Mouse (Mus musculus) thymus, postnatal 0 days (tissue): ENCODE data around the gene Slc25a42. TPM values are rescaled to one million over a fixed set of nuclear protein-coding genes. Genes with fewer than 3 reads are reported as not detected.
A peak's percentile ranks its signal among the peaks of the same experiment; 100 is the strongest.
"Not testable (repeated sequence)": the region's sequence is repeated elsewhere in the genome, so short reads cannot be mapped to it uniquely, and the experiment has no call there.

ENCODE experiments used
- DNase-seq: peaks from one replicate; pipeline ENCODE4 v3.0.0-alpha.2; 2015; ENCODE audit warnings: low spot score
- polyA plus RNA-seq: library from polyadenylated mRNA; unstranded; fragments of >200 nt; fragmentation: Nextera tagmentation; extraction: Ambion mirVana; gene quantifications from 2 replicates; pipeline ENCODE4 v1.2.1, GENCODE M21; 2015

Gene Slc25a42
- polyA plus RNA-seq: 6.2 and 9.0 TPM in 2 replicates

DNA sequence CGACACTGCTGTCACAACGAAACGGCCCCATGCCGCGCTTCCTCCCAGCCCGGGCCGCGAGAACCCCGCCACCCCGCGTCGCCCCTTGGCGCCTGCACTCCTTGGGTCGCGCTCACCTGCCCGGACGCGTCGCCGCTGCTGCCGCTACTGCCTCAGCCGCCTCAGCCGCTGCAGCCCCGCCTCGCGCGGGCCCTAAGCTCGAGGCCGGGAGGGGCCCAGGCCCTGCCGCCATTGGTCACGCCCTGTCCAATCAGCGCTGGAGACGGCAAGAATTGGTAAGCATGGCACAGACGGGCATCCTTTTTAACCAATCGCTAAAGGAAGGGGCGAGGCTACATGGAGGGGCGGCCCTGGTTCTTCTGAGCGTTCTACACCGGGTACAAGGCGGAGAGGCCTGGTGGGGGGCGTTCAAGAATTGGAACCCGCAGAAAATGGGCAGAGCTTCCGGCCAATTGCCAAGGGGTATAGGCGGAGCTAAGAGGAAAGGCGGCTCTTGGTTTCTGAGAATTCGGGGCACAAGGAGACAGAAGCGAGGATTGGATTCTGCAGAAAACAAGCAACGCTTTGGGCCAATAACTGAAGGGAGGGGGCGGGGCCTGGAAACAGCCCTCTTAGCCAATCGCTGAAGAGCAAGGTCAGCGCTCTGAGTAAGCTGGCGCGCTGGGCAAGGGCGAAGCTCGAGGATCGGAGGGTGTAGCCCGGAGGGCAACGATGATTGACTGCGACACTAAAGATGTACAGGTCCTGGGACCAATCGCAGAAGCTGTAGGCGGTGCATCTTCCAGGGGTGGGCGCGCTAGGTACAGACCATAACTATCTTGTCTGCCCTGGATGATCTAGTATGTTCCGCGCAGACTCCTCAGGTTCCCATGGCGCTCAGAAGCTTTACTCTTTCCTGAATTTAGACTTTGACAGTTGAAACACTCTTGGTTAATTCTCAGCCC is at the start of gene Slc25a42:
TSS of gene Slc25a42 (minus strand) at position 194 of the 944 bp plus-strand sequence.
- DNase-seq: peak; percentile 99

DNA sequence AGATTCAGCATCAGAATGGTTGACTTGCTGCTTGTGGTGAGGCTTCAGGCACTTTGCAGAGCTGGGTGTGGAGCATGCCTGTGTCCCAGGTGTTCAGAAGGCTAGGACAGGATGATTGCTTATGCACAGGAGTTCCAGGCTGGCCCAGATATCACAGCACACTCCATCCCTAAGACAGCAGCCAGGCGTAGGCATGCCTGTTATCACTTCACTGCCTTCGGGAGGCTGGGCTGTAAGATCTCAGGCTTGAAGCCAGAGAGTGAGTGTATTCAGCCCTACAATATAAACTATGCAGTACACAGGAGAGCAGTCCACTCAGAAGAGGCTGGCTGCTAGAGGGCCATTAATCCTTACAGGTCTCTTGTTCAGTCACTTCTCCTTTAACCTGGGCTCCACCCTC is 46.9 kb upstream of the Slc25a42 start:
- no peak for DNase-seq

- DNase-seq: no peak
Observed at GRCm38 (mm10) chr8:70258600-70258999, 46.5 kb upstream of the Slc25a42 start.

- DNase-seq: no peak
Observed at GRCm38 (mm10) chr8:70257456-70257855, 45.4 kb upstream of the Slc25a42 start.

GRCm38 (mm10) chr8:70254628-70255027 is 42.5 kb upstream of the Slc25a42 start:
- no peak for DNase-seq

DNA sequence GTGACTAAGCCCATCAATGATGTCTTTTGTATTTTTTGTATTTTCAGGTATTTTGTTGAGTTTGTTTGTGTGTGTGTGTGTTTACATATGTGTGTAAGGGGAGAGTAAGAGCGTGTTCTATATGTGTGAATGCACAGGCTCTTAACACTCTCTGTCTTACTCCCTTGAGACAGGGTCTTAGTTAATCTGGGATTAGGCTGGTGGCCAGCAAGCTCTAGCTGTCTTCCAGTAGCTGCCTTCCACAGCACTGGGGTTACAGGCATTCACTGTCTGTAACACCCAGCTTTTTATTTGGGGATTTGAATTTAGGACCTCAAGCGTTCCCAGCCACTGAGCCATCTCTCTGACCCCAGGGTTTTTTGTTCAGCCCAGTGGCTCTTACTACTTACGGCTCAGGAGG is 35.7 kb upstream of the Slc25a42 start:
- DNase-seq: no peak

GRCm38 (mm10) chr8:70246622-70247021 is 34.5 kb upstream of the Slc25a42 start:
- no peak for DNase-seq

DNA sequence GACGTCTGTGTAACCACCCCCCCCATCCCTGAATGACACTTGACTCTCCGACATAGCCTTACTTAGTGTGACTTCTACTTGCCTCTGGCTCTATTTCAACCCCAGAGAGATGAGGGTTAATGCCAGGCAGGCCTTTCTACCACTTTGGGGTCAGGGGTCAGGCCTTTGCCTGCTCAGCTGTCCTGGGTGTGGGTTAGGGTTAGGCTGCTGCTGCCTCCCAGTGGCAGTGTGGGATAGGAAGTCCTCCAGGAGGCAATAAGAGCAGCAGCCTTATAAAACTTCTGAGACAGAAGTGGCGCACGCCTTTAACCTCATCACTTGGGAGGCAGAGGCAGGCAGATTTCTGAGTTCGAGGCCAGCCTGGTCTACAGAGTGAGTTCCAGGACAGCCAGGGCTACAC is 28.5 kb upstream of the Slc25a42 start:
- DNase-seq: peak; percentile 21

DNA sequence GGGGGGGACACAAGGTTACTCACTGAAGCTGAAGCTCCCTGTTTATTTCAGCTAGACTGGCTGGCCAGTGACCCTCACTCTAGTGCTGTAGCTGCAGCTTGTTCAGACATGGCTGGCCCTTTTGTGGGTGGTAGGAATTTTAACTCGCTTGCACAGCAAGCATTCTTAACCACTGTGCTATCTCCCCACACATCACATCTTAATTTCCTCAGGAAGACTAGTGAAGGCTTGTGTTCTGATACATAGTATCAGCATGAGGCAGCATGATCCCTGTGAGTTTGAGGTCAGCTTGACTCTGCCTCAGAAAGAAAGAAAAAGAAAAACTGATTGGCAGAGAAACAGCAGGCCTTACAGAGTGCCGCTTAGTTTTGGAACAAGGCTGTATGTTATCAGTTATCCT is 25.7 kb upstream of the Slc25a42 start:
- no peak for DNase-seq

DNA sequence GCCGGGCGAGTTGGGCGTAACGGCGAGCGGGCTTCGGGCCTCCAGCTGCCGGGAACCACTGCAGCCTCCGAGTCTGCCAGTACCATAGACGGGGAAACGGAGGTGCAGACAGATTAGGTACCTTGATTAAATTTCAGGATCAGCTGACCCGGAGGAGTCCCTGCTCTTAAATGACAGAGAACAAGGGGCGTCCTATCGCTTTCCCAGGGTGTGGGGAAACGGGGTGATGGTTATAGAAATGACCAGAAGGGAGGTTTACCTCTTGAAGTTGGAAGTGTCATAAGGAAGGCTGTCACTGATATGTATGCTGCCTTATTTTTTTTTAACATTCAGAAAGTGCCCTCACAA is 22.6 kb upstream of the Slc25a42 start:
- DNase-seq: no peak

GRCm38 (mm10) chr8:70234080-70234780 is 22.1 kb upstream of the Slc25a42 start, which contains the start of the genes Sugp2 and Armc6:
Sugp2 (plus strand) TSS chr8:70234226.
Armc6 (minus strand) TSS chr8:70234466.
- DNase-seq: peak; percentile 99

DNA sequence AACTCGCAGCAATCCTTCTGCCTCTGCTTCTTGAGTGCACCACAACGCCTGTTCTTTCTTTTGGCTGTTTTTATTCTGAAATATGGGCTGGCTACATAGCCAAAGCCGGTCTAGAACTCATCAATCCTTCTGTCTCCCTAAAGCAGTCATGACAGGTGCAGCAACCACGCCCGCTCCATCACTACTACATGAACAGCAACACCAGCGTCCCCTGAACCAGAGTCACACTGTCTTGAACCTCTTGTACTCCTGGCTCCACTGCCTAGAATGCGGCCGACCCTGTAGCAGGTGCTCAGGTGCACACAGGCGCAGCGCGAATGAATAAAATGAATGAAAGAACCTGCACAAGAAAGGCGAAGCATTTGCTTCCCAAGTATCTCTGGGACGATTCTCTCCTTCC is 21.5 kb upstream of the Slc25a42 start:
- DNase-seq: no peak

DNA sequence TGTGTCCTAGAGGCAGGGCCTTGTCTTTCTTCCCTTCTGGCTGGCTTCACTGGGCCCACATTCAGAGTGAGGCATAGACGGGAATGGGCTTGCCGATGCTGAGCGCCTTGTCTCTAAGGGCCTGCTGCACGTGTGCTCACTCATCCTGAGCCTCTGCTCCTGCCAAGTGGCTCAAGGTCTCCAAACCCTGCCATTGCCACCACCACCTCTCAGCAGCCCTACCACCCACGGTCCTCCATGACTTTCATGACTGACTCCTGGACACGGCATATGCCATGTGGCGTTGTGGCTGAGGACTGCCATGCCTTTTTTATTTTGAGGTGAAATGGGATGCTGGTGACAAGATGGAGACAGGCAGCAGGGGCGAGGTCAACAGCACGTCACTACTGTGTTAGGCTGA is 18.7 kb upstream of the Slc25a42 start:
- DNase-seq: no peak

DNA sequence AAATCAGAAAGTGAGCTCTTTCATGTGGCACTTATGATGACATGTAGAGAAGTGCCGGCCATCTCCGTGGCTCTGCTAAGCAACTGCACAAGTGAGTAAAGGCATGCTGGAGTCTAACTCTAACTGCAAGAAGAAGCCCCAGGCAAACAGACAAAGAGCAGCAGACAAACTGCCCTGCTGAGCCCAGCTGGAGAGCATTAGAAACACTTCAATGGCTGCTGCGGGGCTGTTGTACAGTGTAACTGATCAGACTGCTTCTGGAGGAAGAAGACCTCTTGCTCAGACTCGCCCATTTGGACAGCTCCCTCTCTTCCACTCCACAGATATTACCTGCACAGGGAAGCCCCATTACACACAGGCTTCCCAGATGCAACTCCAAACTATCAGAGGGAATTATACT is 15.9 kb upstream of the Slc25a42 start:
- DNase-seq: no peak

GRCm38 (mm10) chr8:70223341-70223740 is 11.2 kb upstream of the Slc25a42 start:
- no peak for DNase-seq

DNA sequence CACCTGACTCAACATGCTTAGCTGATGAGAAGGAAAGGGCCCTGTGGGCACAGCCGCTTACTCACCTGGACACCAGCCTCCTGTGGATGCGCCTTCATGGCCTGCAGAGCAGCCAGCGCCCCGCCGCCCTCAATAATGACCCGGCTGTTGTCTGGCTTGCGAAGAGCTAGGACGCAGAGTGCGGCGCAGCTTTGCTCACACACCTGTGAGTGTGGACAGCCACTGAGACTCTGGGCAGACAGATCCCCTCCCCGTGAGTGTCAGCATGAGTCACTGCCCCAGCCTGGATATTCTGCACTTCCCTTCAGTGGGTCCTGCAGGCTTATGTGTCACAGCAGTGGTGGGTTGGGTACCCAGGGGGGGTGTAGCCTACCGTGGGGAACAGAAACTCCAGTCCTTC is 9.9 kb upstream of the Slc25a42 start:
- DNase-seq: no peak

GRCm38 (mm10) chr8:70220911-70221310 is 8.8 kb upstream of the Slc25a42 start:
- DNase-seq: no peak

- no peak for DNase-seq
Observed at GRCm38 (mm10) chr8:70220236-70220840, 8.2 kb upstream of the Slc25a42 start.

DNA sequence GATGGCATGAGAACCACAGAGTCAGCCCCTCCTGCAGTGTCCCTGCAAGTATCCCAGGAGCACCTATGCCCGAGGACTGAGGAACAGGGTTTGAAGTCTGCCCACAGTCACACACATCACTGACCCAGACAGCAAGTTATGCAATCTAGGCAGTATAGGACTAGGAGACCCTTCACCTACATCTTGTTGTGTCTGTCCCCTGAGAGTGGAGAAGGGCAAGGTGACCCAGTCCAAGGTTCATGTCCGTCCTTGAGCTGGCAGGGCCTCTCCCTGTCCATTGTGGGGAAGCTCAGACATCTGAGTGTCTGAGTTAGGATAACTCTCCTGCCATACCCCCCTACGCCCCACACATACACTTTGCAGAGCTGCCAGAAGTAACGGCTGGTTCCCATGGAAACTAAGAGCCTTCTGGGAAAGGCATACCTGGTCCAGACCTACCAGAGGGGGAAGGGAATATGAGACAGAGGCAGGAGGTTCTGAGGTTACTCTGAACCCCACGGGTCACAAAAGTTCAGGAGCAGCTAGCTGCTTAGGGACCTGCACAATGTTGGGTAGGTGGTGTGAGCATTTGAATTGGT is 7.1 kb upstream of the Slc25a42 start:
- no peak for DNase-seq

GRCm38 (mm10) chr8:70217441-70217840 is 5.3 kb upstream of the Slc25a42 start:
- no peak for DNase-seq

- DNase-seq: no peak
Observed at GRCm38 (mm10) chr8:70216566-70216965, 4.5 kb upstream of the Slc25a42 start.

- DNase-seq: not testable (repeated sequence)
Observed at GRCm38 (mm10) chr8:70216161-70216560, 4.1 kb upstream of the Slc25a42 start.
